Mouse (Mus musculus) neural tube, postnatal 0 days (tissue): ENCODE measurements around the gene Krtap22-2. TPM values are rescaled to one million over a fixed set of nuclear protein-coding genes. Genes with fewer than 3 reads are reported as not detected.

ENCODE experiments used
- polyA plus RNA-seq: library from polyadenylated mRNA; unstranded; fragments of >200 nt; fragmentation: Nextera tagmentation; extraction: Ambion mirVana; gene quantifications from 2 replicates; pipeline ENCODE4 v1.2.1, GENCODE M21; 2015

Krtap22-2 gene
- not detected in 2 replicates for polyA plus RNA-seq

GRCm38 (mm10) chr16:89010659-89011058 is at the start of gene Krtap22-2:
Gene Krtap22-2, minus strand, starts transcription at chr16:89010759.

GRCm38 (mm10) chr16:89047783-89048182 is 37.2 kb upstream of the Krtap22-2 start, which contains the start of gene Krtap6-5:
Gene Krtap6-5, minus strand, starts transcription at chr16:89047883.

GRCm38 (mm10) chr16:89041372-89041771 is 30.8 kb upstream of the Krtap22-2 start, which contains the start of gene Gm10228:
Gene Gm10228, minus strand, starts transcription at chr16:89041472.

GRCm38 (mm10) chr16:89031399-89031798 is 20.8 kb upstream of the Krtap22-2 start, which contains the start of gene Krtap6-1:
Gene Krtap6-1, plus strand, starts transcription at chr16:89031699.

DNA sequence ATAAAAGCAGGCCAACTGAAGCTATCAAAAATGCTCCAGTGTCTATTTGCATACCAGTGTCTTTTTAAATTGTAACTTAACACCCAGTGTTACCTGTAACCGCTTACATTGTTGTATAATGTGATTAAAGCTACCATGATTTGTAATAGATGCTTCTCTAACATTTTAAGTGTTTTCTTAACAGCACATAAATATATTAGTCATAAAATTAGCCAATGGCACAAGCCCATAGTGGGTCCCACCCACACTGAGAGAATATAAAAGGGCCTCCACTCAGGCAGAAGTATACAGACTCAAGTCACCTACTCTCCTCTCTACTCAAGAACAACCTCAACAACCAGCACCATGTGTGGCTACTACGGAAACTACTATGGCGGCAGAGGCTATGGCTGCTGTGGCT is 4.4 kb upstream of the Krtap22-2 start, which contains the start of gene Gm10229:
Gene Gm10229, plus strand, starts transcription at position 301 of the 400 bp plus-strand sequence.

GRCm38 (mm10) chr16:88962773-88963172 is 47.8 kb downstream of the Krtap22-2 start, which contains the start of gene Krtap16-3:
Gene Krtap16-3, minus strand, starts transcription at chr16:88962873.

Other genes with a start within 250 kb of the Krtap22-2 start
- gene 2310057N15Rik, start 236.6 kb downstream of the Krtap22-2 start, polyA plus RNA-seq, result not detected in 2 replicates
- not detected in 2 replicates for gene Gm5965, start 232.9 kb downstream of the Krtap22-2 start, polyA plus RNA-seq
- gene Gm20741, start 198.5 kb downstream of the Krtap22-2 start, polyA plus RNA-seq, result not detected in 2 replicates
- gene Krtap15, start 190.5 kb downstream of the Krtap22-2 start, polyA plus RNA-seq, result not detected in 2 replicates
- gene Krtap14, start 184.6 kb downstream of the Krtap22-2 start, polyA plus RNA-seq, result not detected in 2 replicates
- not detected in 2 replicates for gene Krtap19-1, start 141.3 kb downstream of the Krtap22-2 start, polyA plus RNA-seq
- gene Krtap19-2, start 136.5 kb downstream of the Krtap22-2 start, polyA plus RNA-seq, result not detected in 2 replicates
- not detected in 2 replicates for gene Krtap19-3, start 132.7 kb downstream of the Krtap22-2 start, polyA plus RNA-seq
- not detected in 2 replicates for gene Krtap19-4, start 125.7 kb downstream of the Krtap22-2 start, polyA plus RNA-seq
- gene Krtap19-5, start 114.3 kb downstream of the Krtap22-2 start, polyA plus RNA-seq, result not detected in 2 replicates
- gene Krtap19-9b, start 78.5 kb downstream of the Krtap22-2 start, polyA plus RNA-seq, result not detected in 2 replicates
- not detected in 2 replicates for gene Krtap16-3, start 47.9 kb downstream of the Krtap22-2 start, polyA plus RNA-seq
- gene Gm10229, start 4.5 kb upstream of the Krtap22-2 start, polyA plus RNA-seq, result not detected in 2 replicates
- not detected in 2 replicates for gene Krtap6-1, start 20.9 kb upstream of the Krtap22-2 start, polyA plus RNA-seq
- not detected in 2 replicates for gene Gm10228, start 30.7 kb upstream of the Krtap22-2 start, polyA plus RNA-seq
- not detected in 2 replicates for gene Krtap6-5, start 37.1 kb upstream of the Krtap22-2 start, polyA plus RNA-seq
- not detected in 2 replicates for gene 1110025L11Rik, start 53.2 kb upstream of the Krtap22-2 start, polyA plus RNA-seq
- gene Krtap6-3, start 73.3 kb upstream of the Krtap22-2 start, polyA plus RNA-seq, result not detected in 2 replicates
- gene Gm6358, start 130.1 kb upstream of the Krtap22-2 start, polyA plus RNA-seq, result not detected in 2 replicates
- gene Gm10061, start 140.3 kb upstream of the Krtap22-2 start, polyA plus RNA-seq, result not detected in 2 replicates
- gene Gm9789, start 147.2 kb upstream of the Krtap22-2 start, polyA plus RNA-seq, result not detected in 2 replicates
- gene Gm7735, start 158.7 kb upstream of the Krtap22-2 start, polyA plus RNA-seq, result not detected in 2 replicates
- gene 1110057P08Rik, start 164.0 kb upstream of the Krtap22-2 start, polyA plus RNA-seq, result not detected in 2 replicates
- gene Krtap20-2, start 195.1 kb upstream of the Krtap22-2 start, polyA plus RNA-seq, result not detected in 2 replicates